Mouse (Mus musculus): ENCODE results near the gene Mepce.

- no peak for TF ChIP-seq CTCF (IDR thresholded peaks at IDR 0.05; ENCODE audit: extremely low read depth, insufficient read length, insufficient replicate concordance, low read depth, low read length)
- TF ChIP-seq POLR2A (IDR thresholded peaks at IDR 0.05; ENCODE audit: low read depth, low read length): no peak
These were observed 40.6 kb downstream of the Mepce start for GRCm38 (mm10) chr5:137746851-137747325.

Data from small intestine, adult 2 months (tissue).